Mouse (Mus musculus) heart, postnatal 0 days (tissue): ENCODE measurements around the gene Ccdc27.

Experiments
- CTCF ChIP-seq: IDR thresholded peaks from 2 replicates; pipeline ENCODE4 v1.5.1; 2016; ENCODE audit warnings: antibody characterized with exemption, control low read depth, low read depth
- EP300 ChIP-seq: IDR thresholded peaks from 2 replicates; pipeline ENCODE4 v1.6.1; 2016; ENCODE audit warnings: antibody characterized with exemption, low read depth

- TF ChIP-seq CTCF (no peak), EP300 (no peak)
These were observed 37.0 kb downstream of the Ccdc27 start for GRCm38 (mm10) chr4:154005488-154005887.
